ENCODE assay signal across 16 mouse cellular contexts in the genomic region with DNA sequence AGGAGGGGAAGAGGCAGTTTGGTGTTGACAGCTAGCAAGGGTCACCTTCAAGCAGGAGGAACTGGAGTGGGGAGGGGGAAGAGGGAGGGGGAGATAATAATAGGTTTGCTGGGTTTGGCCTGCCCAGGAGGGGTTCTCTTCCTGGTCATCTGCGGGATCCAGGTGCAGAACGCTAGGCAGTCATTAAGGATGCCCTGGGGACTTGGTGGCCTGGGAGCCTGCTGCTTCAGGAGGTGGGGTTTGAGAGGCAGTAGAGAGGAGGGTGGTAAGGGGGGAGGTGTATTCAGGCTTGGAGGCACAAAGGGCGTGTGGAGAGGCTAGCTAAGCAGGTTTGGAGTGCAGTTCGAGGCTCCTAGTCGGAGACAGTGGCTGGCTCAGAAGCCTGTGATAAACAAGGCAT. TPM values are rescaled to one million over a fixed set of nuclear protein-coding genes. Genes with fewer than 3 reads are reported as not detected.
DNase-seq lines count a peak whose midpoint lies in the region; ATAC-seq and TF ChIP-seq lines count a peak whose summit lies in the region.
"Had no signal": no experiment of that assay in that cellular context is flagged by ENCODE, and none has a peak within 500 bp of the region (broad histone marks: within the 10 kb centered on the region; RNA-seq: fewer than 3 reads in every experiment).

No protein-coding gene starts in this region.

- no peak for TF ChIP-seq EP300 in heart, postnatal 0 days (IDR thresholded peaks at IDR 0.05; ENCODE audit: low read depth)

- WGBS in heart, postnatal 0 days: 28% methylated on average over 5 of the region's 5 CpGs
- 15% methylated on average over 5 of the region's 5 CpGs for WGBS in embryonic facial prominence, embryonic 10.5 days
- WGBS in midbrain, embryonic 15.5 days: 11% methylated on average over 5 of the region's 5 CpGs

- H3K27me3 ChIP-seq in heart, postnatal 0 days (ENCODE audit: control insufficient read depth, insufficient read depth, low read length): no peaks in the 10 kb centered on the region
- peaks cover 20% of the 10 kb centered on the region for H3K27me3 ChIP-seq in embryonic facial prominence, embryonic 10.5 days (replicated peaks; ENCODE audit: low read depth, poor library complexity, severe bottlenecking)
- H3K27me3 ChIP-seq in midbrain, embryonic 15.5 days (replicated peaks): no peaks in the 10 kb centered on the region
- H3K27me3 ChIP-seq: hindbrain, embryonic 15.5 days had no signal

- H3K9ac ChIP-seq in heart, postnatal 0 days (replicated peaks; ENCODE audit: low read depth, low read length): no peak overlapping the region
- H3K9ac ChIP-seq in ES-E14 (ENCODE audit: insufficient read depth, low read depth, low read length, poor library complexity, severe bottlenecking): peak overlapping the region; percentile 62
- H3K9ac ChIP-seq in midbrain, embryonic 15.5 days: no peak overlapping the region
- H3K9ac ChIP-seq: forebrain, embryonic 15.5 days; hindbrain, embryonic 15.5 days had no signal

- in situ Hi-C loops in ES-E14 (cut with MboI; ENCODE audit: low sequenced_read_pairs in 2 of 2, unreplicated experiment in 2 of 2): no loop called here

- H3K9me3 ChIP-seq in heart, postnatal 0 days (replicated peaks; ENCODE audit: control insufficient read depth, low read length): no peaks in the 10 kb centered on the region
- no peaks in the 10 kb centered on the region for H3K9me3 ChIP-seq in ES-E14 (ENCODE audit: control insufficient read depth, insufficient read depth, low read depth, low read length)
- no peaks in the 10 kb centered on the region for H3K9me3 ChIP-seq in embryonic facial prominence, embryonic 10.5 days
- H3K9me3 ChIP-seq in midbrain, embryonic 15.5 days: no peaks in the 10 kb centered on the region
- H3K9me3 ChIP-seq: forebrain, embryonic 15.5 days; hindbrain, embryonic 15.5 days had no signal

- no peak for DNase-seq in heart, postnatal 0 days (ENCODE audit: low spot score)
- DNase-seq in heart, postnatal 10 days: no peak
- DNase-seq in ES-E14 (ENCODE audit: low read depth, low spot score): peak; percentile 61
- DNase-seq in embryonic facial prominence, embryonic 10.5 days (ENCODE audit: low spot score): no peak
- no peak for DNase-seq in B cell, adult 2 months
- DNase-seq in frontal cortex, adult 2 months (ENCODE audit: extremely low spot score in 1 of 2, low spot score in 1 of 2): no peak
- DNase-seq: cerebellum, adult 18-20 months; gastrocnemius, postnatal 10 days; lung, postnatal 36 days; spleen, adult 18-20 months had no signal

- intact Hi-C loops in heart, postnatal 10 days (cut with DNase I): no loop called here

- no peak overlapping the region for H3K4me2 ChIP-seq in heart, postnatal 0 days (ENCODE audit: low read depth, low read length)
- no peak overlapping the region for H3K4me2 ChIP-seq in midbrain, embryonic 15.5 days
- H3K4me2 ChIP-seq: forebrain, embryonic 15.5 days; hindbrain, embryonic 15.5 days had no signal

- ATAC-seq in heart, postnatal 0 days (ENCODE audit: insufficient read depth, low read depth): peak; percentile 47; the same call in 1 of the 2 replicates
- 0 out of 2 replicates have a peak, but pooled peaks have one; percentile 32 for ATAC-seq in midbrain, embryonic 15.5 days (replicated peaks)
- ATAC-seq: forebrain, embryonic 15.5 days had no signal

- H3K27ac ChIP-seq in heart, postnatal 0 days (ENCODE audit: low read depth): no peak overlapping the region
- peak overlapping the region; percentile 81; the same call in 1 of the 2 replicates for H3K27ac ChIP-seq in ES-E14 (ENCODE audit: insufficient read depth, low read depth, low read length, poor library complexity, severe bottlenecking)
- H3K27ac ChIP-seq in embryonic facial prominence, embryonic 10.5 days (replicated peaks): peak overlapping the region; percentile 48; the same call in 1 of the 2 replicates
- H3K27ac ChIP-seq in midbrain, embryonic 15.5 days: no peak overlapping the region
- H3K27ac ChIP-seq: forebrain, embryonic 15.5 days; hindbrain, embryonic 15.5 days; stomach, postnatal 0 days had no signal

- no peak overlapping the region for H3K4me3 ChIP-seq in heart, postnatal 0 days (ENCODE audit: low read depth, low read length)
- peak overlapping the region in 1 of 2 experiments; percentile 23; a peak in 2 of 4 replicates for H3K4me3 ChIP-seq in ES-E14 (ENCODE audit: insufficient read depth in 1 of 2, low read depth in 1 of 2, low read length in 2 of 2, poor library complexity in 1 of 2, severe bottlenecking in 1 of 2)
- H3K4me3 ChIP-seq in embryonic facial prominence, embryonic 10.5 days: no peak overlapping the region
- H3K4me3 ChIP-seq in midbrain, embryonic 15.5 days: no peak overlapping the region
- H3K4me3 ChIP-seq: forebrain, embryonic 15.5 days; hindbrain, embryonic 15.5 days had no signal

- TF ChIP-seq CTCF in heart, postnatal 0 days (IDR thresholded peaks at IDR 0.05; ENCODE audit: low read depth): no peak

- H3K4me1 ChIP-seq in heart, postnatal 0 days (ENCODE audit: control insufficient read depth, insufficient read depth): no peaks in the 10 kb centered on the region
- peaks cover 7 to 34% of the 10 kb centered on the region in 2 experiments for H3K4me1 ChIP-seq in ES-E14 (ENCODE audit: control insufficient read depth in 2 of 2, insufficient read depth in 2 of 2, low read length in 2 of 2, poor library complexity in 1 of 2)
- H3K4me1 ChIP-seq in embryonic facial prominence, embryonic 10.5 days: peaks cover 23% of the 10 kb centered on the region
- H3K4me1 ChIP-seq in midbrain, embryonic 15.5 days: peaks cover 18% of the 10 kb centered on the region

- no peaks in the 10 kb centered on the region for H3K36me3 ChIP-seq in heart, postnatal 0 days (replicated peaks; ENCODE audit: control insufficient read depth, insufficient read depth, low read length)
- H3K36me3 ChIP-seq in ES-E14 (ENCODE audit: control insufficient read depth, insufficient read depth, low read length, poor library complexity, severe bottlenecking): no peaks in the 10 kb centered on the region
- no peaks in the 10 kb centered on the region for H3K36me3 ChIP-seq in embryonic facial prominence, embryonic 10.5 days (replicated peaks)
- H3K36me3 ChIP-seq in midbrain, embryonic 15.5 days (replicated peaks): no peaks in the 10 kb centered on the region
- H3K36me3 ChIP-seq: forebrain, embryonic 15.5 days; G1E; hindbrain, embryonic 15.5 days had no signal

TF ChIP-seq in ES-E14, 5 proteins besides CTCF, POLR2A, EP300 and RAD21:
- TF ChIP-seq CHD2 (IDR thresholded peaks at IDR 0.05; ENCODE audit: low read depth, low read length) (no peak), HCFC1 (IDR thresholded peaks at IDR 0.05; ENCODE audit: borderline replicate concordance, insufficient read depth, low read length) (no peak), ZNF384 (IDR thresholded peaks at IDR 0.05; ENCODE audit: low read depth, low read length) (no peak), ZC3H11A (IDR thresholded peaks at IDR 0.05; ENCODE audit: borderline replicate concordance, low read depth, low read length) (no peak), MAFK (IDR thresholded peaks at IDR 0.05; ENCODE audit: insufficient read depth, low read depth, low read length) (no peak)
TF ChIP-seq in ES-E14: peak in this region for 0.

RNA-seq across cellular contexts. Expression of a gene that starts 7.5 kb away (rescaled TPM):
- 1.7 and 2.7 TPM in 2 replicates for total RNA-seq in heart, postnatal 0 days (2014; rRNA removed; ENCODE audit: low replicate concordance)
- 0.51 and 0.63 TPM in 2 replicates for polyA plus RNA-seq in heart, postnatal 0 days (2015; fragmentation: Nextera tagmentation; extraction: Ambion mirVana)
- total RNA-seq in heart, postnatal 10 days (2021): under 1 TPM; 0.53 to 0.55 TPM
- total RNA-seq in ES-E14 (2012; rRNA removed): 27.1 and 60.6 TPM in 2 replicates
- 1.2 and 1.7 TPM in 2 replicates for polyA plus RNA-seq in embryonic facial prominence, embryonic 10.5 days (2016; fragmentation: Nextera tagmentation; extraction: Ambion mirVana)
- 0.10 and 0.13 TPM in 2 replicates for polyA plus RNA-seq in midbrain, embryonic 15.5 days (2015; fragmentation: Nextera tagmentation; extraction: Ambion mirVana)
- 0.04 and 0.19 TPM in 2 replicates for polyA plus RNA-seq in frontal cortex, adult 2 months (2012; rRNA removed)
- total RNA-seq: layer of hippocampus, postnatal 10 days had no signal
- polyA plus RNA-seq: forebrain, embryonic 15.5 days; G1E had no signal

RNA-seq across cellular contexts. Expression of a gene that starts 11.6 kb away (rescaled TPM):
- not detected in 2 replicates for total RNA-seq in heart, postnatal 0 days (2014; rRNA removed; ENCODE audit: low replicate concordance)
- not detected in 2 replicates for polyA plus RNA-seq in heart, postnatal 0 days (2015; fragmentation: Nextera tagmentation; extraction: Ambion mirVana)
- not detected for total RNA-seq in heart, postnatal 10 days (2021)
- 1.6 and 4.5 TPM in 2 replicates for total RNA-seq in ES-E14 (2012; rRNA removed)
- polyA plus RNA-seq in embryonic facial prominence, embryonic 10.5 days (2016; fragmentation: Nextera tagmentation; extraction: Ambion mirVana): not detected in 2 replicates
- polyA plus RNA-seq in midbrain, embryonic 15.5 days (2015; fragmentation: Nextera tagmentation; extraction: Ambion mirVana): 0.11 and 0.15 TPM in 2 replicates
- not detected in 2 replicates for polyA plus RNA-seq in frontal cortex, adult 2 months (2012; rRNA removed)
- total RNA-seq: gastrocnemius, postnatal 10 days; layer of hippocampus, postnatal 10 days had no signal
- polyA plus RNA-seq: forebrain, embryonic 15.5 days; G1E; hindbrain, embryonic 15.5 days had no signal

RNA-seq across cellular contexts. Expression of a gene that starts 34.8 kb away (rescaled TPM):
- total RNA-seq in heart, postnatal 0 days (2014; rRNA removed; ENCODE audit: low replicate concordance): not detected in 2 replicates
- 0.16 and 0.18 TPM in 2 replicates for polyA plus RNA-seq in heart, postnatal 0 days (2015; fragmentation: Nextera tagmentation; extraction: Ambion mirVana)
- under 1 TPM; 0.22 to 0.37 TPM for total RNA-seq in heart, postnatal 10 days (2021)
- 80.5 and 158 TPM in 2 replicates for total RNA-seq in ES-E14 (2012; rRNA removed)
- 8.0 and 8.2 TPM in 2 replicates for polyA plus RNA-seq in embryonic facial prominence, embryonic 10.5 days (2016; fragmentation: Nextera tagmentation; extraction: Ambion mirVana)
- 0.17 TPM in 1 of 2 replicates, not detected in the other for polyA plus RNA-seq in midbrain, embryonic 15.5 days (2015; fragmentation: Nextera tagmentation; extraction: Ambion mirVana)
- 0.26 and 0.50 TPM in 2 replicates for polyA plus RNA-seq in frontal cortex, adult 2 months (2012; rRNA removed)
- total RNA-seq: G1E; gastrocnemius, postnatal 10 days had no signal
- polyA plus RNA-seq: forebrain, embryonic 15.5 days; G1E had no signal

RNA-seq across cellular contexts. Expression of a gene that starts 51.6 kb away (rescaled TPM):
- total RNA-seq in heart, postnatal 0 days (2014; rRNA removed; ENCODE audit: low replicate concordance): 38.4 and 45.0 TPM in 2 replicates
- polyA plus RNA-seq in heart, postnatal 0 days (2015; fragmentation: Nextera tagmentation; extraction: Ambion mirVana): 20.7 and 23.4 TPM in 2 replicates
- 10 to 100 TPM; 28.2 to 30.2 TPM for total RNA-seq in heart, postnatal 10 days (2021)
- 2.0 and 3.0 TPM in 2 replicates for total RNA-seq in ES-E14 (2012; rRNA removed)
- polyA plus RNA-seq in embryonic facial prominence, embryonic 10.5 days (2016; fragmentation: Nextera tagmentation; extraction: Ambion mirVana): 10.8 and 12.5 TPM in 2 replicates
- 21.0 and 23.1 TPM in 2 replicates for polyA plus RNA-seq in midbrain, embryonic 15.5 days (2015; fragmentation: Nextera tagmentation; extraction: Ambion mirVana)
- 7.5 and 8.3 TPM in 2 replicates for polyA plus RNA-seq in frontal cortex, adult 2 months (2012; rRNA removed)
- polyA plus RNA-seq: G1E had no signal

Comparison
In these comparisons a context has a peak if more than half of its experiments do, and no peak if none do; other contexts are left out.
1. H3K27ac ChIP-seq: peak in ES-E14 (single experiment) and embryonic facial prominence, embryonic 10.5 days (single experiment); none in heart, postnatal 0 days (single experiment) and midbrain, embryonic 15.5 days (single experiment).